Mouse (Mus musculus) hindbrain, embryonic 13.5 days (tissue): ENCODE data around the gene Doxl2. TPM values are rescaled to one million over a fixed set of nuclear protein-coding genes. Genes with fewer than 3 reads are reported as not detected.
A peak's percentile ranks its signal among the peaks of the same experiment; 100 is the strongest.

Experiments
- ATAC-seq: fragments of 200-750 bp; cut with Nextera tagmentation; 2 replicates; pipeline ENCODE4 v1.8.0; 2017; ENCODE audit warnings: moderate TSS enrichment; ENCODE audit not compliant: low FRiP score
- H3K27ac ChIP-seq: fragments of 300-500 bp; sonication (generic); 2 replicates; pipeline ENCODE4 v1.5.1; 2015; ENCODE audit warnings: inconsistent platforms, mild to moderate bottlenecking, moderate library complexity
- H3K27me3 ChIP-seq: fragments of 300-500 bp; sonication (generic); 2 replicates; pipeline ENCODE4 v1.6.1; 2015; ENCODE audit warnings: mild to moderate bottlenecking, inconsistent platforms
- H3K36me3 ChIP-seq: fragments of 300-500 bp; sonication (generic); 2 replicates; pipeline ENCODE4 v1.6.1; 2015; ENCODE audit warnings: mild to moderate bottlenecking, inconsistent platforms
- H3K4me1 ChIP-seq: fragments of 300-500 bp; sonication (generic); replicated peaks from 2 replicates; pipeline ENCODE4 v1.6.1; 2015; ENCODE audit warnings: inconsistent platforms
- H3K4me2 ChIP-seq: fragments of 300-500 bp; sonication (generic); 2 replicates; pipeline ENCODE4 v1.6.1; 2015; ENCODE audit warnings: inconsistent platforms, mild to moderate bottlenecking, moderate library complexity
- H3K4me3 ChIP-seq: fragments of 300-500 bp; sonication (generic); 2 replicates; pipeline ENCODE4 v1.5.1; 2015; ENCODE audit warnings: mild to moderate bottlenecking, inconsistent platforms
- H3K9ac ChIP-seq: fragments of 300-500 bp; sonication (generic); 2 replicates; pipeline ENCODE4 v1.6.1; 2015; ENCODE audit warnings: mild to moderate bottlenecking, inconsistent platforms
- H3K9me3 ChIP-seq: fragments of 300-500 bp; sonication (generic); 2 replicates; pipeline ENCODE4 v1.6.1; 2016; ENCODE audit warnings: inconsistent platforms
- WGBS: fragments of 180-500 bp; shearing (Covaris S2); methylation state at CpG from one replicate; pipeline ENCODE4 v1.1.7; 2015; 5-methylcytosine and 5-hydroxymethylcytosine counted together
- polyA plus RNA-seq: library from polyadenylated mRNA; unstranded; fragments of >200 nt; fragmentation: Nextera tagmentation; extraction: Ambion mirVana; gene quantifications from 2 replicates; pipeline ENCODE4 v1.2.1, GENCODE M21; 2015

Doxl2 gene
- polyA plus RNA-seq, 1 experiment from 2014 or later: not detected

- Histone ChIP-seq H3K4me2 (no peak overlapping the region), H3K9me3 (no peaks in the 10 kb centered on the region), H3K4me1 (no peaks in the 10 kb centered on the region), H3K9ac (no peak overlapping the region), H3K4me3 (no peak overlapping the region), H3K36me3 (no peaks in the 10 kb centered on the region), H3K27ac (no peak overlapping the region), H3K27me3 (no peaks in the 10 kb centered on the region)
- whole genome bisulfite sequencing: 75% methylated on average over 3 of the region's 3 CpGs
- ATAC-seq: no peak
These were observed 7.5 kb downstream of the Doxl2 start for GRCm38 (mm10) chr6:48982305-48982704.

DNA sequence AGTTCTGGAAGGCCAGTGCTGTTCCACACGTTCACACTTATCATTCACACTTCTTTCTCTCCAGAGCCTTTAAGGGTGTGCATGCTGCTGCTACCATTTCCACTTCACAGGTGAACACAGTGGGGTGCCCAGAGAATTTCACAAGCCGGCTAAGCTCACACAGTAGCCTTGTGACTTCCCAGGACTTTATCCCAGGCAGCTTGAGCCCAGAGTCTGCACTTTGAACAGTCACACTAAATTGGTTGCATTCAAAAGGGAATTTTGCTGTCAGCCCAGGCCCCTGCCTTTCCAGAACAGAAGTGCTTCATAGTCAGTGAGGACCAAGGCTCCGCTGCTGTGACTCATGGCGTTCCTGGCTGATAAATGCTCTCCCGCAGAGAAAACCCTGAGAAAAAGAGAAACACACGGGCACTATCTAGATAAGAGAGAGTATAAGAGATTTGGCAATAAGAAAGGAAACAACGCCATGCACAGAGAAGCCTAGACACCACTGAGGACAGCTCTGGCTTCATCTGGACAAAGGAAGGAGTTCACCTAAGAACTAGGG is 11.8 kb downstream of the Doxl2 start, which contains the start of gene Svs1:
Gene Svs1 (plus strand): TSS at position 418 of the 547 bp plus-strand sequence.
- Histone ChIP-seq H3K27me3 (no peaks in the 10 kb centered on the region), H3K9me3 (no peaks in the 10 kb centered on the region), H3K4me3 (no peak within 1 kb of the TSS), H3K4me2 (no peak within 1 kb of the TSS), H3K9ac (no peak within 1 kb of the TSS), H3K36me3 (no peaks in the 10 kb centered on the region), H3K27ac (no peak within 1 kb of the TSS), H3K4me1 (no peaks in the 10 kb centered on the region)
- no peak for ATAC-seq
- 69% methylated on average over 7 of the region's 7 CpGs for WGBS

GRCm38 (mm10) chr6:48989971-48990370 is 15.2 kb downstream of the Doxl2 start:
- Histone ChIP-seq H3K27ac (no peak overlapping the region), H3K9me3 (no peaks in the 10 kb centered on the region)
- no peak for ATAC-seq

DNA sequence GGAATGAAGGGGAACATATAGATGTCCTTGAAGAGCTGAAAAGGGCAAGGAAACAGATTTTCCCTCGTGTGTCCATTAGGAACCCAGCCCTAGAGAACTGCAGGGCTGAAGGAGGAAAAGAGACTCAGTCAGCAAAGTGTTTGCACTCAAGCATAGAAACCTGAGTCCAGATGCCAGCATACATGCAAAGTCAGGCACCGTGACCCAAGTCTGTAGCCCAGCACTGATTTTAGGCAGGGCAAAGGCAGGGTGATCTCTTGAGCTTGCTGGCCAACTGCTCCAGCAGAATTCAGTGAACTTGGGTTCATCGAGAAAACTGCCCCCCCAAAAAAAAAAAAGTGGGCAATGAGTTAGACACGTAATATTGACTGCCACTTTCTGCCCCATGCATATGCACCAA is 17.2 kb downstream of the Doxl2 start:
- no peaks in the 10 kb centered on the region for H3K36me3 ChIP-seq
- H3K4me3 ChIP-seq: no peak overlapping the region
- no peak overlapping the region for H3K9ac ChIP-seq
- 83% methylated on average over 4 of the region's 4 CpGs for WGBS
- no peaks in the 10 kb centered on the region for H3K27me3 ChIP-seq
- no peaks in the 10 kb centered on the region for H3K4me1 ChIP-seq
- no peak overlapping the region for H3K4me2 ChIP-seq
- ATAC-seq: no peak
- no peaks in the 10 kb centered on the region for H3K9me3 ChIP-seq
- H3K27ac ChIP-seq: no peak overlapping the region

More at GRCm38 (mm10) chr6:48989971-48990370, 15.2 kb downstream of the Doxl2 start:
- Histone ChIP-seq H3K4me3 (no peak overlapping the region), H3K27me3 (no peaks in the 10 kb centered on the region), H3K4me1 (no peaks in the 10 kb centered on the region), H3K4me2 (no peak overlapping the region), H3K9ac (no peak overlapping the region), H3K36me3 (no peaks in the 10 kb centered on the region)
- 94% methylated on average over 5 of the region's 5 CpGs for WGBS

GRCm38 (mm10) chr6:48998186-48998585 is 23.4 kb downstream of the Doxl2 start:
- 69% methylated on average over 6 of the region's 6 CpGs for WGBS
- H3K4me3 ChIP-seq: no peak overlapping the region
- no peak overlapping the region for H3K4me2 ChIP-seq
- H3K27ac ChIP-seq: no peak overlapping the region
- no peaks in the 10 kb centered on the region for H3K27me3 ChIP-seq
- no peaks in the 10 kb centered on the region for H3K4me1 ChIP-seq
- ATAC-seq: no peak
- H3K9me3 ChIP-seq: no peaks in the 10 kb centered on the region
- no peak overlapping the region for H3K9ac ChIP-seq
- H3K36me3 ChIP-seq: no peaks in the 10 kb centered on the region

- Histone ChIP-seq H3K36me3 (no peaks in the 10 kb centered on the region), H3K27ac (no peak overlapping the region), H3K4me3 (no peak overlapping the region), H3K9ac (no peak overlapping the region), H3K9me3 (no peaks in the 10 kb centered on the region), H3K4me1 (no peaks in the 10 kb centered on the region), H3K27me3 (no peaks in the 10 kb centered on the region), H3K4me2 (no peak overlapping the region)
- ATAC-seq: no peak
- WGBS: 90% methylated on average over 4 of the region's 4 CpGs
These were observed 24.0 kb downstream of the Doxl2 start for GRCm38 (mm10) chr6:48998796-48999195.

- Histone ChIP-seq H3K36me3 (no peaks in the 10 kb centered on the region), H3K9ac (no peak overlapping the region), H3K4me3 (no peak overlapping the region), H3K27ac (no peak overlapping the region), H3K4me1 (peaks cover 3% of the 10 kb centered on the region; the same call in 1 of the 2 replicates), H3K4me2 (no peak overlapping the region), H3K9me3 (no peaks in the 10 kb centered on the region), H3K27me3 (no peaks in the 10 kb centered on the region)
- WGBS: 56% methylated on average over 4 of the region's 4 CpGs
- no peak for ATAC-seq
These were observed 28.6 kb downstream of the Doxl2 start for GRCm38 (mm10) chr6:49003381-49003780.

DNA sequence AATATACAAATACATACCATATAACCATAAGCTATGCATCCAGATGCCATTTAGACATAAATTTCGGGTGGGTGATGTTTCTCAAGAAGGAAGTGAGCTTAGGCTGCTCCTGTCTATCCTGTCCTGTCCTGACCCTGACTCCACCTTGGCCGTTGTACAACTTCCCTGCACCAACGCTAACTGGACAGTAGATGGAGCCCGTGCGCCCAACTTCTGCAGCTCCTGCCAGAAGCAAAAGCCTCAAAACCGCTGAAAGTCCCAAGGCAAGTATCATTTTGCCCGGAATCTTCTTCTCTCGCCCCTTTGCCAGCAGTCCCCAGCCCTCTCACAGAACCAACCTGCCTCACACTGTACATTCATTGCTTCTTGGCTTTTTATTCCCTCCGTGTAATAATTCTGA is 33.2 kb downstream of the Doxl2 start:
- Histone ChIP-seq H3K27ac (no peak overlapping the region), H3K4me3 (peak overlapping the region; percentile 28), H3K9me3 (peaks cover 5% of the 10 kb centered on the region; the same call in 1 of the 2 replicates), H3K9ac (peak overlapping the region; percentile 35), H3K36me3 (no peaks in the 10 kb centered on the region), H3K4me1 (peaks cover 9% of the 10 kb centered on the region; the same call in 1 of the 2 replicates), H3K27me3 (peaks cover 7% of the 10 kb centered on the region; the same call in 1 of the 2 replicates), H3K4me2 (peak overlapping the region; percentile 53)
- WGBS: 3% methylated on average over 9 of the region's 9 CpGs
- ATAC-seq: peak; percentile 43; the same call in 1 of the 2 replicates

DNA sequence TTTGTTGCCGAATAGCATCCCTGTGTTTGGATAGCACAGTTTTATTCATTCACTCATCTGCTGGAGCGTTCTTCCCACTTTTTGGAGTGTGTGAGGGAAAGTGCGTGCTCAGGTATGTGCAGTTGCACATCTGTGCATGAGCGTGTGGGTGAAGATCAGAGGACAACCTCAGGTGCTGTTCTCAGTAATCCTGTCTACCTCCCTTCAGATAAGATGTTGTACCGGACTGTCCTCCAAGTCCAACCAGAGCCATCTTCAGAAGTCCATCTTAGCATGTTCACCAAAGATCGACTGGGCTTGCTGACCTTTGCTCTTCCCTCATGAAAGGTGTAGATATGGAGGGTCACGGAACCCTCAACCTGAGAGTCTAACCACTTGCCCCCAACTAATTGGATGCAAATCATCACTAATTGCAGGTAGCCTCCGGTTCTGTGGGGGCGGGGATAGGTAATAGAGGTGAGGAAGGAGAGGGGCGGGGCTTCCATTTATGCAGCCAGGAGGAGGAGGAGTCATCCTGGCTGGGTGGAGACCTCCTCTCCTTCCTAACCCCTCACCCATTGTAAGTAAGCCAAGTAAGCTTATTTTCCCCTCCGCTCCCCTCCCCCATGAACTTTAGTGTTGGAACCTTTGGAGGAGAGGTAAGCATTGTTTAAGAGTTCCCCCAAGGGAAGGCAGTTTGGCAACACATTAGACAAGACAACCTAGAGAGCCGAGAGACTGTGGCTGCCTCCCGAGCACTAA is 33.8 kb downstream of the Doxl2 start:
- no peak overlapping the region for H3K27ac ChIP-seq
- ATAC-seq: 0 out of 2 replicates have a peak, but pooled peaks have one; percentile 28
- peak overlapping the region; percentile 35 for H3K9ac ChIP-seq
- H3K36me3 ChIP-seq: no peaks in the 10 kb centered on the region
- peaks cover 5% of the 10 kb centered on the region; the same call in 1 of the 2 replicates for H3K9me3 ChIP-seq
- H3K4me1 ChIP-seq: peaks cover 9% of the 10 kb centered on the region; the same call in 1 of the 2 replicates
- H3K4me2 ChIP-seq: peak overlapping the region; percentile 53
- peak overlapping the region; percentile 28 for H3K4me3 ChIP-seq
- peaks cover 7% of the 10 kb centered on the region; the same call in 1 of the 2 replicates for H3K27me3 ChIP-seq
- WGBS: 35% methylated on average over 13 of the region's 13 CpGs

DNA sequence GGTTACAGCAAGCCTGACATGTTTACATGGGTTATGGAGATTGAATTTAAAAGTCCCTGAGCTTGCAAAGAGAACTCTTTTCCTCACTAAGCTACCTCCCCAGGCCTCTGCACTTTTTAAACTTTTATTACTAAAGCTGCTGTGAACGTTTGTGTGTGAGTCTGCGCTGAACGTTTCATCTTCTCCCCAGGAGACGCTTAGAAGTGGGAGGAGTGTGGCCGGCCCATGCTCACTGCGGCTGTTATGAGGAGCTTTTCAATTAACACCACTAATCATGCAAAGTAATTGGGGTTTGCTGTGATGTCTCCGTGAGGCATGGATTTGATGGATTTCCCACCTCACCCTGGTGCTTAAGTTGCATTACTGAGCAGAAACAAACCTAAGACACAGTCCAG is 34.4 kb downstream of the Doxl2 start:
- ATAC-seq: no peak
- 52% methylated on average over 7 of the region's 7 CpGs for WGBS
- Histone ChIP-seq H3K27me3 (peaks cover 7% of the 10 kb centered on the region; the same call in 1 of the 2 replicates), H3K9ac (no peak overlapping the region), H3K9me3 (peaks cover 5% of the 10 kb centered on the region; the same call in 1 of the 2 replicates), H3K4me1 (peaks cover 9% of the 10 kb centered on the region; the same call in 1 of the 2 replicates), H3K4me3 (no peak overlapping the region), H3K27ac (no peak overlapping the region), H3K4me2 (no peak overlapping the region), H3K36me3 (no peaks in the 10 kb centered on the region)

GRCm38 (mm10) chr6:49009665-49010064 is 34.9 kb downstream of the Doxl2 start:
- Histone ChIP-seq H3K27ac (no peak overlapping the region), H3K9me3 (peaks cover 5% of the 10 kb centered on the region; the same call in 1 of the 2 replicates), H3K4me1 (peaks cover 9% of the 10 kb centered on the region; the same call in 1 of the 2 replicates), H3K4me2 (no peak overlapping the region), H3K9ac (no peak overlapping the region), H3K27me3 (peaks cover 7% of the 10 kb centered on the region; the same call in 1 of the 2 replicates), H3K4me3 (no peak overlapping the region), H3K36me3 (no peaks in the 10 kb centered on the region)
- ATAC-seq: no peak
- WGBS: 90% methylated on average over 1 of the region's 1 CpGs

GRCm38 (mm10) chr6:49011191-49011590 is 36.4 kb downstream of the Doxl2 start:
- WGBS: 73% methylated on average over 5 of the region's 5 CpGs
- ATAC-seq: no peak
- no peak overlapping the region for H3K4me2 ChIP-seq
- H3K9me3 ChIP-seq: peaks cover 5% of the 10 kb centered on the region; the same call in 1 of the 2 replicates
- no peak overlapping the region for H3K4me3 ChIP-seq
- H3K27me3 ChIP-seq: peaks cover 7% of the 10 kb centered on the region; the same call in 1 of the 2 replicates
- no peak overlapping the region for H3K27ac ChIP-seq
- H3K36me3 ChIP-seq: no peaks in the 10 kb centered on the region
- peaks cover 9% of the 10 kb centered on the region; the same call in 1 of the 2 replicates for H3K4me1 ChIP-seq
- H3K9ac ChIP-seq: no peak overlapping the region
